Mouse (Mus musculus) ES-E14 (cell line): ENCODE data around the gene Zfx. TPM values are rescaled to one million over a fixed set of nuclear protein-coding genes. Genes with fewer than 3 reads are reported as not detected.

Source experiments
- DNase-seq: peaks from one replicate; pipeline ENCODE4 v3.0.0-alpha.2; 2013; ENCODE audit warnings: low read depth, low spot score
- H3K27ac ChIP-seq: 2 replicates; pipeline ENCODE4 v1.5.1; 2012; ENCODE audit warnings: low read depth, mild to moderate bottlenecking, low read length, moderate library complexity, mixed read lengths; ENCODE audit not compliant: poor library complexity, insufficient read depth, severe bottlenecking
- H3K36me3 ChIP-seq: 2 replicates; pipeline ENCODE4 v1.6.1; 2012; ENCODE audit warnings: mild to moderate bottlenecking, low read length, moderate library complexity, mixed read lengths; ENCODE audit not compliant: control insufficient read depth, poor library complexity, insufficient read depth, severe bottlenecking
- H3K4me1 ChIP-seq, 2 experiments: fragments of 150-350 bp in 1 of 2; sonication (generic) in 1 of 2; 2 replicates each; pipeline ENCODE4 v1.6.1; 2012; ENCODE audit warnings: low read length in 2 of 2, mild to moderate bottlenecking in 1 of 2, mixed read lengths in 1 of 2; ENCODE audit not compliant: control insufficient read depth in 2 of 2, insufficient read depth in 2 of 2, poor library complexity in 1 of 2
- H3K4me3 ChIP-seq, 2 experiments: fragments of 150-350 bp in 1 of 2; sonication (generic) in 1 of 2; 2 replicates each; pipeline ENCODE4 v1.5.1; 2012; ENCODE audit warnings: low read length in 2 of 2, low read depth in 1 of 2, mild to moderate bottlenecking in 1 of 2, mixed read lengths in 1 of 2; ENCODE audit not compliant: insufficient read depth in 1 of 2, poor library complexity in 1 of 2, severe bottlenecking in 1 of 2
- H3K9ac ChIP-seq: 2 replicates; pipeline ENCODE4 v1.6.1; 2012; ENCODE audit warnings: low read depth, mild to moderate bottlenecking, low read length, mixed read lengths; ENCODE audit not compliant: poor library complexity, insufficient read depth, severe bottlenecking
- H3K9me3 ChIP-seq: fragments of 150-350 bp; sonication (generic); 2 replicates; pipeline ENCODE4 v1.6.1; 2012; ENCODE audit warnings: low read depth, mild to moderate bottlenecking, low read length; ENCODE audit not compliant: control insufficient read depth, insufficient read depth
- CHD2 ChIP-seq: IDR thresholded peaks from 2 replicates; pipeline ENCODE4 v1.6.1; 2014; ENCODE audit warnings: mild to moderate bottlenecking, low read depth, low read length, inconsistent platforms
- HCFC1 ChIP-seq: IDR thresholded peaks from 2 replicates; pipeline ENCODE4 v1.6.1; 2012; ENCODE audit warnings: low read length, inconsistent platforms, borderline replicate concordance; ENCODE audit not compliant: insufficient read depth
- MAFK ChIP-seq: IDR thresholded peaks from 2 replicates; pipeline ENCODE4 v1.6.1; 2014; ENCODE audit warnings: mild to moderate bottlenecking, low read depth, low read length, inconsistent platforms; ENCODE audit not compliant: insufficient read depth
- ZC3H11A ChIP-seq: IDR thresholded peaks from 2 replicates; pipeline ENCODE4 v1.6.1; 2012; ENCODE audit warnings: low read depth, mild to moderate bottlenecking, inconsistent platforms, low read length, borderline replicate concordance
- ZNF384 ChIP-seq: IDR thresholded peaks from 2 replicates; pipeline ENCODE4 v1.6.1; 2012; ENCODE audit warnings: low read depth, low read length, inconsistent platforms
- in situ Hi-C, 2 experiments: fragments of 600-800 bp; cut with MboI; formaldehyde crosslinking; loops; one replicate each; pipeline ENCODE4 v1.15.1; 2025; ENCODE audit warnings: low sequenced_read_pairs in 2 of 2, inconsistent platforms in 1 of 2; ENCODE audit not compliant: unreplicated experiment in 2 of 2
- total RNA-seq: library from RNA; depleted of rRNA; stranded (reverse); fragments of 300-350 nt; gene quantifications from 2 replicates; pipeline ENCODE4 v1.2.3, GENCODE M21; 2012; rRNA removed

Zfx gene
- total RNA-seq, 1 experiment = 27.2 TPM

GRCm38 (mm10) chrX:94049048-94049447, 74.5 kb downstream of the Zfx start:
- Histone ChIP-seq H3K9ac (no peak overlapping the region), H3K36me3 (no peaks in the 10 kb centered on the region), H3K4me3 (no peak overlapping the region), H3K9me3 (no peaks in the 10 kb centered on the region), H3K27ac (no peak overlapping the region), H3K4me1 (no peaks in the 10 kb centered on the region)
- in situ Hi-C loops = no loop called here
- TF ChIP-seq ZNF384 = no peak
- TF ChIP-seq MAFK = no peak
- no peak for TF ChIP-seq ZC3H11A
- no peak for TF ChIP-seq CHD2
- TF ChIP-seq HCFC1 = no peak
- no peak for DNase-seq

GRCm38 (mm10) chrX:94048048-94048447, 75.5 kb downstream of the Zfx start:
- H3K36me3 ChIP-seq = no peaks in the 10 kb centered on the region
- no peaks in the 10 kb centered on the region for H3K4me1 ChIP-seq
- in situ Hi-C loops = no loop called here
- no peak for DNase-seq
- H3K27ac ChIP-seq = no peak overlapping the region
- no peak overlapping the region for H3K4me3 ChIP-seq
- H3K9me3 ChIP-seq = no peaks in the 10 kb centered on the region
- H3K9ac ChIP-seq = no peak overlapping the region
- no peak for TF ChIP-seq CHD2
- TF ChIP-seq MAFK = no peak
- TF ChIP-seq ZC3H11A = no peak
- TF ChIP-seq HCFC1 = no peak
- TF ChIP-seq ZNF384 = no peak

GRCm38 (mm10) chrX:94047381-94047780, 76.1 kb downstream of the Zfx start:
- TF ChIP-seq ZC3H11A (no peak), HCFC1 (no peak), CHD2 (no peak), MAFK (no peak), ZNF384 (no peak)
- Histone ChIP-seq H3K4me1 (no peaks in the 10 kb centered on the region), H3K9me3 (no peaks in the 10 kb centered on the region), H3K9ac (no peak overlapping the region), H3K27ac (no peak overlapping the region), H3K4me3 (no peak overlapping the region), H3K36me3 (no peaks in the 10 kb centered on the region)
- no peak for DNase-seq
- in situ Hi-C loops = no loop called here

- in situ Hi-C loops = no loop called here
- Histone ChIP-seq H3K9me3 (no peaks in the 10 kb centered on the region), H3K36me3 (no peaks in the 10 kb centered on the region), H3K4me1 (peaks cover 1 to 2% of the 10 kb centered on the region in 2 experiments; a peak in 1 of 4 replicates), H3K27ac (no peak overlapping the region), H3K4me3 (no peak overlapping the region), H3K9ac (no peak overlapping the region)
- DNase-seq = no peak
- TF ChIP-seq CHD2 = no peak
- no peak for TF ChIP-seq MAFK
- no peak for TF ChIP-seq HCFC1
- TF ChIP-seq ZNF384 = no peak
- TF ChIP-seq ZC3H11A = no peak
These were observed 90.6 kb downstream of the Zfx start for GRCm38 (mm10) chrX:94032937-94033336.

- DNase-seq = no peak
- H3K9ac ChIP-seq = no peak overlapping the region
- TF ChIP-seq CHD2 (no peak), ZC3H11A (no peak), ZNF384 (no peak), MAFK (no peak), HCFC1 (no peak)
- H3K9me3 ChIP-seq = no peaks in the 10 kb centered on the region
- H3K4me1 ChIP-seq = peaks cover 1 to 2% of the 10 kb centered on the region in 2 experiments; a peak in 1 of 4 replicates
- no peak overlapping the region for H3K4me3 ChIP-seq
- H3K36me3 ChIP-seq = no peaks in the 10 kb centered on the region
- H3K27ac ChIP-seq = no peak overlapping the region
- in situ Hi-C loops = no loop called here
These were observed 93.4 kb downstream of the Zfx start for GRCm38 (mm10) chrX:94030081-94030480.

Other genes starting within 250 kb of the Zfx start
- 3.5 and 6.1 TPM in 2 replicates for gene AU015836, start 155.0 kb downstream of the Zfx start, total RNA-seq
- gene Eif2s3x, start 89.2 kb upstream of the Zfx start, total RNA-seq = 89.0 and 137 TPM in 2 replicates
- gene Klhl15, start 110.9 kb upstream of the Zfx start, total RNA-seq = 5.0 and 5.7 TPM in 2 replicates
- 0.40 TPM in 1 of 2 replicates, not detected in the other for gene Fam90a1b, start 243.1 kb upstream of the Zfx start, total RNA-seq
- gene Apoo, start 243.4 kb upstream of the Zfx start, total RNA-seq = 21.8 and 30.4 TPM in 2 replicates